Mouse (Mus musculus): Measurements from ENCODE around the gene Cdyl2. TPM values are rescaled to one million over a fixed set of nuclear protein-coding genes. Genes with fewer than 3 reads are reported as not detected.

The Cdyl2 gene
- total RNA-seq, 1 experiment = 37.3 TPM

DNA sequence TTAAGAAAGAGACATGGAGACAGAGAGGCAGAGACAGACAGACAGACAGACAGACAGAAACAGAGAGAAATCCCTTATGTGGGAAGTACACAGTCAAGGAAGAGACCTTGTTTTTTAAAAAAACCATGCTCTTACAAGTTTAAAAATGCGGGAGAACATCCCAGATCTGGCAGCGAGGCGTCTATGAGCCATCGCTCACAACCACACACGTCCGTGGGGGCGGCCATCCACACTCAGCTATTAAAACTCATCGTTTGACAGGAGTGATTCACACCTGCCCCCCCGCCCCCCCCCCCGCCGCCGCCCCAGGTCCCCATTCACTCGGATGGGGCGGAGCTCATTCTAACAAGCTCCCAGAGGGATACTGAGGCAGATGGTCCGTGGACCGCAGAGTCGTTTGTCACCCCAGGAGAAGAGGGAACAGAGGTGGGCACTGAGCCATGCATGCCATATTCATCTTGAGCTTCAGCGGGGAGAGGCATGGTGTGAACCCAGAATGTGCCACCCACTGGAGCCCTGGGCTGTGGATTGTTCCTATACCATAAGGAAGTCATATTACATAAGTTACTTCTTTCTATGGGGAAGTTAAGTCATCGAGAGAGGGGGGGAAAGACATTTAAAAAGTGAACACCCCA, 113.0 kb downstream of the Cdyl2 start:
- in situ Hi-C loops (cut with MboI; ENCODE audit: low sequenced_read_pairs in 2 of 2, unreplicated experiment in 2 of 2) = no loop called here

DNA sequence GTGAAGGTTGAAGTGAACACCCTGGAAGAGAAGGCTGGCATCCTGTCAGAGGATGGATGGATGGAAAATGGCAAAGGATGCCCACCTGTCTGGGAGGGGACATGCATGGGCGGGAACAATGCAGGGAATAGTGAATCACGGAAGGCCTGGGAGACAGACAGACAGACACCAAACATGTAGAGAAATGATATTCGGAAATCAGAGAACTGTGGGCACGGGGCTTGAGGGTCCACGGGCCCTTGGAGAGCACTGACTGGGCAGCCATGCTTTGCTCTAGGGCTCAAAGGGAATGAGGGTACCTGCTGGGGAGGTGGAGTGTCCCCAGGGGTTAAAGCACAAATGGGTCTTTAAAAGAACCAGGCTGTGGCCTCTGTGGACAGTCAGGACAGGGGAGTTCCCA, 113.6 kb downstream of the Cdyl2 start:
- in situ Hi-C loops (cut with MboI; ENCODE audit: low sequenced_read_pairs in 2 of 2, unreplicated experiment in 2 of 2) = no loop called here
- Histone ChIP-seq H3K27ac (ENCODE audit: insufficient read depth, low read depth, low read length, poor library complexity, severe bottlenecking) (no peak overlapping the region), H3K4me1 (ENCODE audit: control insufficient read depth in 2 of 2, insufficient read depth in 2 of 2, low read length in 2 of 2, poor library complexity in 1 of 2) (peaks cover 2 to 11% of the 10 kb centered on the region in 2 experiments; a peak in 2 of 4 replicates), H3K36me3 (ENCODE audit: control insufficient read depth, insufficient read depth, low read length, poor library complexity, severe bottlenecking) (peaks cover 50% of the 10 kb centered on the region), H3K4me3 (ENCODE audit: insufficient read depth in 1 of 2, low read depth in 1 of 2, low read length in 2 of 2, poor library complexity in 1 of 2, severe bottlenecking in 1 of 2) (no peak overlapping the region), H3K9ac (ENCODE audit: insufficient read depth, low read depth, low read length, poor library complexity, severe bottlenecking) (no peak overlapping the region), H3K9me3 (ENCODE audit: control insufficient read depth, insufficient read depth, low read depth, low read length) (no peaks in the 10 kb centered on the region)
- TF ChIP-seq CHD2 (IDR thresholded peaks at IDR 0.05; ENCODE audit: low read depth, low read length) = no peak
- no peak for TF ChIP-seq ZC3H11A (IDR thresholded peaks at IDR 0.05; ENCODE audit: borderline replicate concordance, low read depth, low read length)
- no peak for TF ChIP-seq ZNF384 (IDR thresholded peaks at IDR 0.05; ENCODE audit: low read depth, low read length)
- no peak for TF ChIP-seq MAFK (IDR thresholded peaks at IDR 0.05; ENCODE audit: insufficient read depth, low read depth, low read length)
- no peak for TF ChIP-seq HCFC1 (IDR thresholded peaks at IDR 0.05; ENCODE audit: borderline replicate concordance, insufficient read depth, low read length)
- no peak for DNase-seq (ENCODE audit: low read depth, low spot score)

More for the DNA sequence above, 113.0 kb downstream of the Cdyl2 start:
- H3K9ac ChIP-seq (ENCODE audit: insufficient read depth, low read depth, low read length, poor library complexity, severe bottlenecking) = no peak overlapping the region
- H3K36me3 ChIP-seq (ENCODE audit: control insufficient read depth, insufficient read depth, low read length, poor library complexity, severe bottlenecking) = peaks cover 50% of the 10 kb centered on the region
- TF ChIP-seq HCFC1 (IDR thresholded peaks at IDR 0.05; ENCODE audit: borderline replicate concordance, insufficient read depth, low read length) (no peak), MAFK (IDR thresholded peaks at IDR 0.05; ENCODE audit: insufficient read depth, low read depth, low read length) (no peak), CHD2 (IDR thresholded peaks at IDR 0.05; ENCODE audit: low read depth, low read length) (no peak), ZC3H11A (IDR thresholded peaks at IDR 0.05; ENCODE audit: borderline replicate concordance, low read depth, low read length) (no peak), ZNF384 (IDR thresholded peaks at IDR 0.05; ENCODE audit: low read depth, low read length) (no peak)
- no peaks in the 10 kb centered on the region for H3K9me3 ChIP-seq (ENCODE audit: control insufficient read depth, insufficient read depth, low read depth, low read length)
- no peak overlapping the region for H3K4me3 ChIP-seq (ENCODE audit: insufficient read depth in 1 of 2, low read depth in 1 of 2, low read length in 2 of 2, poor library complexity in 1 of 2, severe bottlenecking in 1 of 2)
- no peak for DNase-seq (ENCODE audit: low read depth, low spot score)
- peaks cover 2 to 11% of the 10 kb centered on the region in 2 experiments; a peak in 2 of 4 replicates for H3K4me1 ChIP-seq (ENCODE audit: control insufficient read depth in 2 of 2, insufficient read depth in 2 of 2, low read length in 2 of 2, poor library complexity in 1 of 2)
- H3K27ac ChIP-seq (ENCODE audit: insufficient read depth, low read depth, low read length, poor library complexity, severe bottlenecking) = no peak overlapping the region

DNA sequence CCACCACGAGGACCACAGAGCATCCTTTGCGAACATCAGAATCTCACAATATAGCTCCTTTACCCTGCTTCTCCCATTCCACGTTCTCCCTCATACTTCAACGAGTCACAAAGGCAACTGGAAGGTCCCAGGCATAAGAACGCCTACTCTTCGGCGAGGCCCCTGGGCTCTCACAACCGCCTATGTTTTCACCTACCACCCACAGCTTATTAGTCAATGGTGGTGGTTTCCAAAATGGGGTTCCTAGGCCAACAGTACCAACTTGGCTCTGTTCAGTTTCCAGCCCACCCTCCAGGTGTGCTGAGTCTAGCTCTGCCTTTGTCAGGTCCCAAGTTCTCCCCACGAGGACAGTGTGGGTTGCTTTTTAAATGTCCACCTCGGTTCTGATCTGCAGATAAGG, 114.0 kb downstream of the Cdyl2 start:
- DNase-seq (ENCODE audit: low read depth, low spot score) = no peak
- no peak for TF ChIP-seq ZC3H11A (IDR thresholded peaks at IDR 0.05; ENCODE audit: borderline replicate concordance, low read depth, low read length)
- TF ChIP-seq MAFK (IDR thresholded peaks at IDR 0.05; ENCODE audit: insufficient read depth, low read depth, low read length) = no peak
- Histone ChIP-seq H3K9ac (ENCODE audit: insufficient read depth, low read depth, low read length, poor library complexity, severe bottlenecking) (no peak overlapping the region), H3K4me3 (ENCODE audit: insufficient read depth in 1 of 2, low read depth in 1 of 2, low read length in 2 of 2, poor library complexity in 1 of 2, severe bottlenecking in 1 of 2) (no peak overlapping the region), H3K27ac (ENCODE audit: insufficient read depth, low read depth, low read length, poor library complexity, severe bottlenecking) (no peak overlapping the region), H3K9me3 (ENCODE audit: control insufficient read depth, insufficient read depth, low read depth, low read length) (no peaks in the 10 kb centered on the region), H3K4me1 (ENCODE audit: control insufficient read depth in 2 of 2, insufficient read depth in 2 of 2, low read length in 2 of 2, poor library complexity in 1 of 2) (peaks cover 2 to 11% of the 10 kb centered on the region in 2 experiments; a peak in 2 of 4 replicates), H3K36me3 (ENCODE audit: control insufficient read depth, insufficient read depth, low read length, poor library complexity, severe bottlenecking) (peaks cover 49% of the 10 kb centered on the region)
- in situ Hi-C loops (cut with MboI; ENCODE audit: low sequenced_read_pairs in 2 of 2, unreplicated experiment in 2 of 2) = no loop called here

DNA sequence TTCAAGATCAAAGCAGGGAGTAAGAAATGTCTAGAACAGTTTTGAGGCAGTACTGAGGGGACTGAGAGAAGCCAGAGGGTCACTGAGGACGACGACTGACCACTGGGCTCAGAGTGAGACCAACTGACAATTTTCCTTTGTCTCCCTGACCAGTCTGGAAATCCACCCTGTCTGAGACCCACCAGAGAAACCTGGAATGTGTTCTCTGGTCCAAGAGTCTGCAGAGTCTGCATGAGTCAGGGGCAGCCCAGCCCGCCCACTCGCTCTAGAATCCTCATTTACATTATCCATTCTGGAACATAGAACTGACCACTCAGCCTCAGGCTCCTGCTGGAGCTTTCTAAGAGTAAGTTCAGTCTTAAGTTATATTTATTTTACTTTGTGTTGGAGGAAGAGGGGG, 114.9 kb downstream of the Cdyl2 start:
- Histone ChIP-seq H3K4me3 (ENCODE audit: insufficient read depth in 1 of 2, low read depth in 1 of 2, low read length in 2 of 2, poor library complexity in 1 of 2, severe bottlenecking in 1 of 2) (no peak overlapping the region), H3K9ac (ENCODE audit: insufficient read depth, low read depth, low read length, poor library complexity, severe bottlenecking) (no peak overlapping the region), H3K4me1 (ENCODE audit: control insufficient read depth in 2 of 2, insufficient read depth in 2 of 2, low read length in 2 of 2, poor library complexity in 1 of 2) (peaks cover 2 to 8% of the 10 kb centered on the region in 2 experiments; a peak in 2 of 4 replicates), H3K36me3 (ENCODE audit: control insufficient read depth, insufficient read depth, low read length, poor library complexity, severe bottlenecking) (peaks cover 44% of the 10 kb centered on the region), H3K27ac (ENCODE audit: insufficient read depth, low read depth, low read length, poor library complexity, severe bottlenecking) (no peak overlapping the region), H3K9me3 (ENCODE audit: control insufficient read depth, insufficient read depth, low read depth, low read length) (no peaks in the 10 kb centered on the region)
- no peak for TF ChIP-seq ZNF384 (IDR thresholded peaks at IDR 0.05; ENCODE audit: low read depth, low read length)
- TF ChIP-seq HCFC1 (IDR thresholded peaks at IDR 0.05; ENCODE audit: borderline replicate concordance, insufficient read depth, low read length) = no peak
- no peak for TF ChIP-seq MAFK (IDR thresholded peaks at IDR 0.05; ENCODE audit: insufficient read depth, low read depth, low read length)
- TF ChIP-seq ZC3H11A (IDR thresholded peaks at IDR 0.05; ENCODE audit: borderline replicate concordance, low read depth, low read length) = no peak
- no peak for TF ChIP-seq CHD2 (IDR thresholded peaks at IDR 0.05; ENCODE audit: low read depth, low read length)
- in situ Hi-C loops (cut with MboI; ENCODE audit: low sequenced_read_pairs in 2 of 2, unreplicated experiment in 2 of 2) = no loop called here
- DNase-seq (ENCODE audit: low read depth, low spot score) = no peak
